Comparison of ENCODE assay signal across 9 mouse cellular contexts in the genomic region with DNA sequence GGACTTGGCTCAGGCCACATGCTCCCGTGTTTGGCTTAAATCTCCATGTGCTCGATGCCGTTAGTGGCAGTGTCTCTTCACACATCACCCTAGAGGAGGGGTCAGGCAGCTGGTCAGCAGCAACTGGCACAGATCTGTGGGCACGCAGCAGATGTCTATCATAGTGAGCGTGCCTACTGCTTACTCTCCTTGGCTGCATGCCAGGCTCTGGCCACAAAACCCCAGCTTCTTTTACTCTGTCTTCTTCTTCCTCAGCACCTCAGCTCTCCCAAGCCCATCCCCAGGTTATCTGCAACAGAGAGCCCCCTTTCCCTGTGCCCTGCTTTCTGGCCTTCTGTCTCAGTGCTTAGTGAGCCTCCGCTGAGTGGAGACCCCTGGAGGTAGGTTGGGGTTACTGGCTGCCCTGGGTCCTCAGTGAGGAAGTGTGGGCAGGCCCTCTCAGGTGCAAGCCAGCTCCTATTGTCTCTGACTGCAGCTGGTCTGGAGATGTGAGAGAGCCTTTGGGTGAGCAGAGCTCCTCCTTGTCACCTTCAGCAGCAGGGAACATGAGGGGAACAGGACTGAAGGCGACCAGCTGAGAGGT. TPM values are rescaled to one million over a fixed set of nuclear protein-coding genes. Genes with fewer than 3 reads are reported as not detected.
DNase-seq lines count a peak whose midpoint lies in the region; ATAC-seq and TF ChIP-seq lines count a peak whose summit lies in the region.
"Had no signal": no experiment of that assay in that cellular context is flagged by ENCODE, and none has a peak within 500 bp of the region (broad histone marks: within the 10 kb centered on the region; RNA-seq: fewer than 3 reads in every experiment).

No protein-coding gene starts in this region.

- 63% methylated on average over 7 of the region's 7 CpGs for WGBS in forebrain, embryonic 10.5 days
- WGBS in forebrain, embryonic 15.5 days: 37% methylated on average over 7 of the region's 7 CpGs
- WGBS in lung, postnatal 0 days: 37% methylated on average over 7 of the region's 7 CpGs
- 53% methylated on average over 7 of the region's 7 CpGs for WGBS in limb, embryonic 12.5 days

- H3K27ac ChIP-seq in forebrain, embryonic 10.5 days: 0 out of 2 replicates have a peak overlapping the region, but pooled peaks have one; percentile 41
- H3K27ac ChIP-seq in forebrain, embryonic 15.5 days (replicated peaks): no peak overlapping the region
- H3K27ac ChIP-seq in lung, postnatal 0 days (ENCODE audit: low read length): no peak overlapping the region
- H3K27ac ChIP-seq in limb, embryonic 12.5 days: no peak overlapping the region
- H3K27ac ChIP-seq: embryonic facial prominence, embryonic 12.5 days had no signal

- no peak for ATAC-seq in forebrain, embryonic 15.5 days (replicated peaks)
- ATAC-seq in lung, postnatal 0 days: no peak
- ATAC-seq in limb, embryonic 12.5 days (ENCODE audit: insufficient number of reproducible peaks, insufficient read depth, low FRiP score, low TSS enrichment, low read depth): no peak

- no peaks in the 10 kb centered on the region for H3K27me3 ChIP-seq in forebrain, embryonic 10.5 days (ENCODE audit: poor library complexity, severe bottlenecking)
- H3K27me3 ChIP-seq in forebrain, embryonic 15.5 days: no peaks in the 10 kb centered on the region
- no peaks in the 10 kb centered on the region for H3K27me3 ChIP-seq in lung, postnatal 0 days (replicated peaks; ENCODE audit: insufficient read depth, low read length)
- no peaks in the 10 kb centered on the region for H3K27me3 ChIP-seq in limb, embryonic 12.5 days
- H3K27me3 ChIP-seq: embryonic facial prominence, embryonic 12.5 days had no signal

- no peak for TF ChIP-seq EP300 in lung, postnatal 0 days (IDR thresholded peaks at IDR 0.05)

- peaks cover 22% of the 10 kb centered on the region for H3K4me1 ChIP-seq in forebrain, embryonic 10.5 days
- H3K4me1 ChIP-seq in forebrain, embryonic 15.5 days: peaks cover 13% of the 10 kb centered on the region
- no peaks in the 10 kb centered on the region for H3K4me1 ChIP-seq in lung, postnatal 0 days (ENCODE audit: insufficient read depth, low read depth, low read length)
- no peaks in the 10 kb centered on the region for H3K4me1 ChIP-seq in limb, embryonic 12.5 days (replicated peaks)
- H3K4me1 ChIP-seq: embryonic facial prominence, embryonic 12.5 days had no signal

- no peaks in the 10 kb centered on the region for H3K36me3 ChIP-seq in forebrain, embryonic 10.5 days (replicated peaks)
- H3K36me3 ChIP-seq in forebrain, embryonic 15.5 days: no peaks in the 10 kb centered on the region
- H3K36me3 ChIP-seq in lung, postnatal 0 days (ENCODE audit: insufficient read depth, low read length): no peaks in the 10 kb centered on the region
- no peaks in the 10 kb centered on the region for H3K36me3 ChIP-seq in limb, embryonic 12.5 days
- H3K36me3 ChIP-seq: embryonic facial prominence, embryonic 12.5 days had no signal

- no peak overlapping the region for H3K4me2 ChIP-seq in forebrain, embryonic 15.5 days (replicated peaks)
- no peak overlapping the region for H3K4me2 ChIP-seq in lung, postnatal 0 days (replicated peaks; ENCODE audit: low read depth, low read length)
- H3K4me2 ChIP-seq in limb, embryonic 12.5 days: no peak overlapping the region
- H3K4me2 ChIP-seq: embryonic facial prominence, embryonic 12.5 days had no signal

- peak; percentile 59 for TF ChIP-seq CTCF in lung, postnatal 0 days (IDR thresholded peaks at IDR 0.05)

- no peak overlapping the region for H3K9ac ChIP-seq in forebrain, embryonic 15.5 days (replicated peaks)
- no peak overlapping the region for H3K9ac ChIP-seq in lung, postnatal 0 days (replicated peaks; ENCODE audit: low read depth)
- 0 out of 2 replicates have a peak overlapping the region, but pooled peaks have one; percentile 2 for H3K9ac ChIP-seq in limb, embryonic 12.5 days (replicated peaks)
- H3K9ac ChIP-seq: embryonic facial prominence, embryonic 12.5 days had no signal

- DNase-seq in forebrain, embryonic 10.5 days (ENCODE audit: extremely low spot score, low spot score): no peak
- DNase-seq in lung, postnatal 0 days (ENCODE audit: low spot score): no peak
- DNase-seq in lung, postnatal 25 days (ENCODE audit: low spot score): no peak
- DNase-seq in thymus, postnatal 0 days (ENCODE audit: low spot score): peak; percentile 35
- no peak for DNase-seq in layer of hippocampus, adult 9-10 months (ENCODE audit: low spot score)
- no peak for DNase-seq in lung, postnatal 14 days

- H3K9me3 ChIP-seq in forebrain, embryonic 10.5 days: no peaks in the 10 kb centered on the region
- H3K9me3 ChIP-seq in forebrain, embryonic 15.5 days: no peaks in the 10 kb centered on the region
- no peaks in the 10 kb centered on the region for H3K9me3 ChIP-seq in lung, postnatal 0 days (ENCODE audit: low read length)
- no peaks in the 10 kb centered on the region for H3K9me3 ChIP-seq in limb, embryonic 12.5 days
- H3K9me3 ChIP-seq: embryonic facial prominence, embryonic 12.5 days had no signal

- no peak overlapping the region for H3K4me3 ChIP-seq in forebrain, embryonic 10.5 days
- no peak overlapping the region for H3K4me3 ChIP-seq in forebrain, embryonic 15.5 days
- no peak overlapping the region for H3K4me3 ChIP-seq in lung, postnatal 0 days (ENCODE audit: low read depth, low read length)
- H3K4me3 ChIP-seq in limb, embryonic 12.5 days (replicated peaks): no peak overlapping the region
- H3K4me3 ChIP-seq: embryonic facial prominence, embryonic 12.5 days had no signal

RNA-seq across cellular contexts. Expression of a gene that starts 12.8 kb away (rescaled TPM):
- polyA plus RNA-seq in forebrain, embryonic 10.5 days (2016; fragmentation: Nextera tagmentation; extraction: Ambion mirVana): 2.3 and 3.2 TPM in 2 replicates
- 0.88 and 1.00 TPM in 2 replicates for polyA plus RNA-seq in forebrain, embryonic 15.5 days (2015; fragmentation: Nextera tagmentation; extraction: Ambion mirVana)
- 0.10 and 0.30 TPM in 2 replicates for polyA plus RNA-seq in lung, postnatal 0 days (2015; fragmentation: Nextera tagmentation; extraction: Ambion mirVana)
- 1.3 and 1.6 TPM in 2 replicates for polyA plus RNA-seq in limb, embryonic 12.5 days (2016; fragmentation: Nextera tagmentation; extraction: Ambion mirVana)
- 0.47 and 0.50 TPM in 2 replicates for polyA plus RNA-seq in thymus, postnatal 0 days (2015; fragmentation: Nextera tagmentation; extraction: Ambion mirVana)

RNA-seq across cellular contexts. Expression of a gene that starts 37.4 kb away (rescaled TPM):
- polyA plus RNA-seq in forebrain, embryonic 10.5 days (2016; fragmentation: Nextera tagmentation; extraction: Ambion mirVana): not detected in 2 replicates
- polyA plus RNA-seq in forebrain, embryonic 15.5 days (2015; fragmentation: Nextera tagmentation; extraction: Ambion mirVana): not detected in 2 replicates
- not detected in 2 replicates for polyA plus RNA-seq in lung, postnatal 0 days (2015; fragmentation: Nextera tagmentation; extraction: Ambion mirVana)
- polyA plus RNA-seq in limb, embryonic 12.5 days (2016; fragmentation: Nextera tagmentation; extraction: Ambion mirVana): not detected in 2 replicates
- polyA plus RNA-seq in thymus, postnatal 0 days (2015; fragmentation: Nextera tagmentation; extraction: Ambion mirVana): 0.14 and 0.39 TPM in 2 replicates
- polyA plus RNA-seq: embryonic facial prominence, embryonic 12.5 days had no signal

RNA-seq across cellular contexts. Expression of a gene that starts 39.9 kb away (rescaled TPM):
- polyA plus RNA-seq in forebrain, embryonic 10.5 days (2016; fragmentation: Nextera tagmentation; extraction: Ambion mirVana): 3.6 and 4.1 TPM in 2 replicates
- 7.4 and 7.7 TPM in 2 replicates for polyA plus RNA-seq in forebrain, embryonic 15.5 days (2015; fragmentation: Nextera tagmentation; extraction: Ambion mirVana)
- polyA plus RNA-seq in lung, postnatal 0 days (2015; fragmentation: Nextera tagmentation; extraction: Ambion mirVana): 3.6 and 4.3 TPM in 2 replicates
- polyA plus RNA-seq in limb, embryonic 12.5 days (2016; fragmentation: Nextera tagmentation; extraction: Ambion mirVana): 6.5 and 7.0 TPM in 2 replicates
- polyA plus RNA-seq in thymus, postnatal 0 days (2015; fragmentation: Nextera tagmentation; extraction: Ambion mirVana): 145 and 188 TPM in 2 replicates

RNA-seq across cellular contexts. Expression of a gene that starts 49.1 kb away (rescaled TPM):
- polyA plus RNA-seq in forebrain, embryonic 10.5 days (2016; fragmentation: Nextera tagmentation; extraction: Ambion mirVana): 0.14 and 0.21 TPM in 2 replicates
- polyA plus RNA-seq in forebrain, embryonic 15.5 days (2015; fragmentation: Nextera tagmentation; extraction: Ambion mirVana): 0.09 TPM in 1 of 2 replicates, not detected in the other
- 0.21 and 0.23 TPM in 2 replicates for polyA plus RNA-seq in lung, postnatal 0 days (2015; fragmentation: Nextera tagmentation; extraction: Ambion mirVana)
- polyA plus RNA-seq in limb, embryonic 12.5 days (2016; fragmentation: Nextera tagmentation; extraction: Ambion mirVana): 0.30 and 0.33 TPM in 2 replicates
- polyA plus RNA-seq in thymus, postnatal 0 days (2015; fragmentation: Nextera tagmentation; extraction: Ambion mirVana): 1.1 and 1.3 TPM in 2 replicates

Comparison
In these comparisons a context has a peak if more than half of its experiments do, and no peak if none do; other contexts are left out.
1. RNA of a gene that starts 39.9 kb away (polyA plus RNA-seq): 145 to 188 TPM in thymus, postnatal 0 days; 7.4 to 7.7 TPM in forebrain, embryonic 15.5 days, 6.5 to 7.0 TPM in limb, embryonic 12.5 days, 3.6 to 4.1 TPM in forebrain, embryonic 10.5 days and 3.6 to 4.3 TPM in lung, postnatal 0 days; every median in the first group is over 10 times any median in the second.